Mouse (Mus musculus): ENCODE measurements around the gene Slfn9.

DNA sequence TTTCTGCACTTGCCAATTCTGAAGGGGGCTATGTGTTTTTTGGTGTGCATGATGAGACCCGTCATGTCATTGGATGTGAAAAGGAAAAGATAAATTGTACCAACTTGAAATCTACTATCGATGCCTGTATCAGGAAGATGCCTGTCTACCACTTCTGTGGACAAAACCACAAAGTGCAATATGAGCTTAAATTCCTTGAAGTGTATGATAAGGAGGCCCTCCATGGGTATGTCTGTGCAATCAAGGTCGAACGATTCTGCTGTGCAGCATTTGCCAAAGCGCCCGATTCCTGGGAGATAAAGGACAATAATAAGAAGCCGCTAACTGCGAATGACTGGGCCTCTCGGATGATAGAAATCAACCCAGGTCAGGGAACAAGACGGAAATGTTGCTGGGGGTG lies 34.7 kb downstream of the Slfn9 start:
- TF ChIP-seq GATA1 (IDR thresholded peaks at IDR 0.05; ENCODE audit: borderline replicate concordance, low read length) (no peak), FLI1 (IDR thresholded peaks at IDR 0.05; ENCODE audit: low read length) (no peak)
